Mouse (Mus musculus) liver, adult 2 months (tissue): ENCODE data around the gene Ptprg.

Experiments used
- CTCF ChIP-seq: fragments of 200-500 bp; IDR thresholded peaks from 2 replicates; pipeline ENCODE4 v1.5.1; 2011; ENCODE audit warnings: low read depth, low read length, control low read depth
- POLR2A ChIP-seq: fragments of 200-500 bp; IDR thresholded peaks from 2 replicates; pipeline ENCODE4 v1.6.1; 2011; ENCODE audit warnings: low read length, control low read depth; ENCODE audit not compliant: insufficient read depth; ENCODE audit errors: extremely low read depth

GRCm38 (mm10) chr14:11865872-11866271, 312.5 kb downstream of the Ptprg start:
- no peak for TF ChIP-seq POLR2A
- no peak for TF ChIP-seq CTCF
